Mouse (Mus musculus): ENCODE results near the gene Mrpl53.

Mrpl53 gene

DNA sequence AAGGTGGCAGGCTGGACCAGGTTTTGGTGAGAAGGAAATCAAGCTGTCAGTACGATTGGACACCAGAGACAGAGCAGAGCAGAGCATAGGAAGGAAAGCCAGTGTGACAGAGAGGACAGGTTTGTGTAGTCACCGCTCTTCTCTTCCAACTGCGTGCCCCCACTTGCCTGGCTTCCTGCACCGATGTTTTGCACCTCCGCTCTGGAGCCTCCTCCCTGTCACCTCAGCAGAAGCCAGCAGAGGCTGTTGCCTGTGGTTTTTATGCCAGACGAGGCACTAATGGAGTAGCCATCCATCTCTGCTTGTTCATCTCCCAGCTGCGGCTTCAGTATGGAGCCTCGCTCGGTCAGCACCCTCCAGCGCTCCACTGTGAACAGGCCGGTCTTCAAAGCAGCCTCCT lies 34.0 kb downstream of the Mrpl53 start:
- intact Hi-C loops (cut with DNase I) = no loop called here

DNA sequence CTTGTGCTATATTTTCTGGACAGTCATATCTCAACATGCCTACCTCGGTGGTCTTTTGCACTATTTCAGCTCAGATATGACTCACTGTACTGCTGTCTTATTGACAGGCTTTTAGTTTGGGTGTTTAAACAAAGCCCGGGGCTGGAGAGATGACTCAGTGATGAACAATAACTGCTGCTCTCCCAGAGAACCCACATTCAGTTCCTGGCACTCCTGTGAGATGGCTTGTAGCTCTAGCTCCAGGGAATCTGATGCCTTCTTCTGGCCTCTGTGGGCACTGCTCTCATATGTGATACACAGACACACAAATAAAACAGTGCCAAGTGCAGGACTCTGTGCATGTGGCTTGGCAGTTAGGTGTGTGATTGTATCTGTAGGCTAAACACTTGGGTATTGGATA lies 36.4 kb downstream of the Mrpl53 start:
- intact Hi-C loops (cut with DNase I) = no loop called here

DNA sequence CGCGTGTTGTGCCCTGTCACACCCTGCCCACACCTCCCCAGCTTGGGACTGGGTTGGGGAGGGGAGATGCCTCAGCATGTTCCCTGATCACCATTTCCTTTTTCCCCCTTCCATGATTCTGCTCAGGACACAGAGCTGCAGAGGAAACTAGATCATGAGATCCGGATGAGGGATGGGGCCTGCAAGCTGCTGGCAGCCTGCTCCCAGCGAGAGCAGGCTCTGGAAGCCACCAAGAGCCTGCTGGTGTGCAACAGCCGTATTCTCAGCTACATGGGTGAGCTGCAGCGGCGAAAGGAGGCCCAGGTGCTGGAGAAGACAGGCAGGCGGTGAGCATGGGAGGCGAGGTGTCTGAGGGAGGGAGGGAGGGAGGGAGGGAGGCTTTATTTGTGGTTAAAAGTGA lies 37.0 kb downstream of the Mrpl53 start:
- intact Hi-C loops (cut with DNase I) = no loop called here

DNA sequence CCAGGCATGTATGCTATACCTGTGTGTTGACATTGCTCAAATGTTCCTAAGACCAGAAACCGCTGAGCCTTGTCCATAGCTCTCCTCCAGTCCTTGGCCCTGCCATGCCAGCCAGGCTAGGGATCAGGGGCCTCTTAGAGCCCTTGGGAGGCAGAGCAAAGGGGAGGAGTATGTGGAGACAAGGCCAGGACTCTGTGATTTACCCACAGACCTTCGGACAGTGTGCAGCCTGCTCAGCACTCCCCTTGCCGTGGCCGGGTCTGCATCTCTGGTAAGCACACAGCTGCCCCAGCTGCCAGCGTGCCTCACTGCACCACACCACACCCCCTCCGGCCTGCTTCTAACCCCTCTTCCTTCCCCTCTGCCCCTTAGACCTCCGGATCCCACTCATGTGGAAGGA lies 38.4 kb downstream of the Mrpl53 start:
- intact Hi-C loops (cut with DNase I) = no loop called here

DNA sequence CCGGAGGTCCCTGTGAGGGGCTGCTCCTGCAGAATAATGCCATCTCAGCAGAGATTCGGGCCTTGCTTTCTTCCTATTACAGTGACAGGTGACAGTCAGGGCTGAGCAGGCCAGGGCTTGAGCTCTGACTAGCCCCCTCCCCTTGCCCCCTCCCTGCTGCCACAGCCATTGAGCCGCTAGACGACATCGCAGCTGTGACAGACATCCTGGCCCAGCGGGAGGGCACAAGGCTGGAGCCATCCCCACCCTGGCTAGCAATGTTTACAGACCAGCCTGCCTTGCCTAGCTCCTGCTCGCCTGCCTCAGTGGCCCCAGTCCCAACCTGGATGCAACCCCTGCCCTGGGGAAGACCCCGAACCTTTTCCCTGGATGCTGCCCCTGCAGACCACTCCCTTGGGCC lies 42.9 kb downstream of the Mrpl53 start:
- intact Hi-C loops (cut with DNase I) = no loop called here

DNA sequence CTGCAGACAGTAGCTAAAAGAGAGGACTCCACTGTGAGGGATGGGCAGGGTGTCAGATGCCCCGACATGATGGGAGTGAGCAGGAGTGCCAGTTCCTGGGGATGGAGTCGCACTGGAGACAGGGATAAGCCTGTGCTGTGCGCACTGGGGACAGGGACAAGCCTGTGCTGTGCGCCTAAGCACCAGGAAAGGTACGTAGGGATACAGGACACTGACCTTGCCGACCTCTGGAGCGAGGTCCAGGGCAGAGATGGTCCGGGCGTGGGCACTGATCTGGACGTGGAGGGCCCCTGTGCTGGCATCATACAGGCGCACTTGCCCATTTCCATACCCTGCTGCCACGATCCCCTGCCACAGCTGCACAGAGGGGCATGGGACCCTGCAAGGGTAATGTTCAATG lies 44.2 kb downstream of the Mrpl53 start:
- intact Hi-C loops (cut with DNase I) = no loop called here

DNA sequence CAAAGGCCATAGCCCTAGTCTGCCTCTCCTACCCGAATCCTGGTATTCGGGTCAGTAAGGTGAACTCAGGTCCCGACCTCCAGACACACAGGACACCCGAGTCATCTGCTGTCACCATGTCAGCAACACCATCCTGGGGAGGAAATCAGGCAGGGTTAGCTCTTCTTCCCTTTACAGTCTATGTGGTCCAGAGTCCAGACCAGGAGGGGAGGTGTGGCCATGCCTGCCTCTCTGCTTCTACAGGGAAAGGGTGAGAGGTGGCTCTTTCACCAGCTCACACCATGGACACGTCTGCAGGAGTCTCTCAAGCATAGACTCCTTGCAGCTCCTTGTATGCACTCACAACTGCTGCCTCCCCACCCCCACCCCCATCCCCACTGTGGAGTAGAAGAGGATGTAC lies 44.6 kb downstream of the Mrpl53 start:
- intact Hi-C loops (cut with DNase I) = no loop called here

DNA sequence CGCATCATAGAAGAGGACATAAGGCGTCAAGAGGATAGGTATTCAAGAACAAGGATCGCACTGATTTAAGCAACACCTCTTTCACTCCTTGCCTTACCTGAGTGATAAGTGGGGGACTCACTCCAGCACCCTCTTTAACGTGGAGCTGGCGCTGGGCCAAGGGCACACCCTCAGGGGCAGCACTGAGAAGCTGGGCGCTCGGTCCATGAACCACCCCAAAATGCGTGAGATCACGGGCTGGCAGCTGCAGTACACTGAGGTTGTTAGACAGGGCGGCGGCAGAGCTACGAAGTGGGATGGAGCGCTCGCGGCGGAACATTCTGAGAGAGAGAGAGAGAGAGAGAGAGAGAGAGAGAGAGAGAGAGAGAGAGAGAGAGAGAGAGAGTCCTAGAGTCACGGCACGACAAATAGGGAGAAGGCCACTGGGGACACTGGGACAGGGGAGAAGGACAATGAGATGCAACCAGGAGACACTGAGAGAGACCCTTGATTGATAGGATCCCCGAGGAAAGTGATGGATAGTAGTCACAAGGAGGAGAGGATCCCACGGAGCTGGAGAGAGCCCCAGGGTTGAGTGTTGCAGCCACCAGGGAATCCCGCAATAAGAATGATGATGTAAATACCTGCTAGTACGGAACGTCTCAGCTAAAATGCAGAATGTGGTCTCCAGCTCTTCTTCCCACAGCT lies 46.9 kb downstream of the Mrpl53 start:
- intact Hi-C loops (cut with DNase I) = loop anchor here (5.0 kb wide), 1 partner anchor 33 kb away; the partner anchor contains the start of gene Wbp1

DNA sequence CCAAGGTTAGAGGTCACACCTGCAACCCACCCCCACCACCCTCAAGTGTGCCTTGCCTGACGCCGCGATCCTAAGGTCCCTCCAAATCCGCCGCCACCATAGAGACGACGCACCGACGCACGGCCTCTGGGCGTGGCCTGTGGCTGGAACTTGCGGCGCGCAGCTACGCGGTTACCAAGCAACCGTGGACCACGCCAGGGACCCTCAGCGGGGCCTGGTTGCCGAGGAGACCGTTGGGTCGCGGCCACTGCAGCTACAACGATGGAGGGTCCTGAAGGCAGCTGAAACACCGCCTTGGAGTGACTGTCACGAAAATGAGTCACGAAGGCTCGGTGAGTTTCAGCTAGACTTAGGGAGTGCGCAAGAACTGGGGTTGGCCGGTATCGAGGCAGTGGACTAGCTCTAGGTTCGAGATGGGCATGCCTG lies 47.4 kb downstream of the Mrpl53 start, which contains the start of the genes Wdr54 and 1700003E16Rik:
TSS of gene Wdr54 (minus strand) at position 139 of the 426 bp plus-strand sequence.
TSS of gene 1700003E16Rik (plus strand) at position 146 of the 426 bp plus-strand sequence.
- intact Hi-C loops (cut with DNase I) = loop anchor here (5.0 kb wide), 1 partner anchor 34 kb away; the partner anchor contains the start of gene Wbp1

DNA sequence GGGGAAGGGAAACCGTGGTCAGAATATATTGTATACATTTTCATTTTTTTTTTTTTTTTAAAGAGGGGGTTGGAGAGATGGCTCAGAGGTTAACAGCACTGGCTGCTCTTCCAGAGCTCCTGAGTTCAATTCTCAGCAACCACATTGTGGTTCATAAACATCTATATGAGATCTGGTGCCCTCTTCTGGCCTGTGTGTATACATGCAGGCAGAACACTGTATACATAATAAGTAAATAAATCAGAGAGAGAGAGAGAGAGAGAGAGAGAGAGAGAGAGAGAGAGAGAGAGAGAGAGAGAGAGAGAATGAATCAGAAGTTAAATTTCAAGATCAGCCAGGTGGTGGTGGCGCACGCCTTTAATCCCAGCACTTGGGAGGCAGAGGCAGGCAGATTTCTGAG lies 50.6 kb downstream of the Mrpl53 start:
- intact Hi-C loops (cut with DNase I) = loop anchor here (2.0 to 5.0 kb wide), 2 partner anchors 37 to 161 kb away; partner anchors contain the start of gene Wbp1

Small RNAs within 50 kb of the gene (microRNA-seq; reads per million reads assigned to microRNA genes)
- gene Mir3470a = 0 reads per million in 2 experiments

All from adrenal gland (tissue).